Mouse (Mus musculus) MEL (cell line): ENCODE data around the gene Ldlrap1. TPM values are rescaled to one million over a fixed set of nuclear protein-coding genes. Genes with fewer than 3 reads are reported as not detected.

Source experiments
- DNase-seq: peaks from one replicate; pipeline ENCODE4 v3.0.0; 2011; ENCODE audit warnings: low read depth, low spot score
- H3K27ac ChIP-seq: 2 replicates; pipeline ENCODE4 v1.5.1; 2012; ENCODE audit warnings: low read depth, mild to moderate bottlenecking, control low read depth, low read length, moderate library complexity; ENCODE audit not compliant: control insufficient read depth
- H3K27me3 ChIP-seq, 2 experiments: fragments of 150-350 bp in 1 of 2; sonication (generic) in 1 of 2; 2 replicates each; pipeline ENCODE4 v1.6.1; 2012; ENCODE audit warnings: low read length in 2 of 2, mild to moderate bottlenecking in 2 of 2, improper control_type of control experiment in 1 of 2, moderate library complexity in 1 of 2; ENCODE audit not compliant: insufficient read depth in 2 of 2, control insufficient read depth in 1 of 2
- H3K36me3 ChIP-seq, 2 experiments: 2 replicates each; pipeline ENCODE4 v1.6.1; 2012 to 2014; ENCODE audit warnings: low read length in 2 of 2, improper control_type of control experiment in 1 of 2, inconsistent platforms in 1 of 2, mild to moderate bottlenecking in 1 of 2; ENCODE audit not compliant: insufficient read depth in 2 of 2, control insufficient read depth in 1 of 2
- H3K4me1 ChIP-seq, 2 experiments: fragments of 150-350 bp in 1 of 2; sonication (generic) in 1 of 2; 2 replicates each; pipeline ENCODE4 v1.6.1; 2012; ENCODE audit warnings: low read length in 2 of 2, improper control_type of control experiment in 1 of 2, mild to moderate bottlenecking in 1 of 2; ENCODE audit not compliant: insufficient read depth in 2 of 2, control insufficient read depth in 1 of 2
- H3K4me3 ChIP-seq, 2 experiments: fragments of 150-350 bp in 1 of 2; sonication (generic) in 1 of 2; 2 replicates each; pipeline ENCODE4 v1.5.1; 2012; ENCODE audit warnings: low read depth in 2 of 2, low read length in 2 of 2, mild to moderate bottlenecking in 2 of 2, moderate library complexity in 2 of 2, control low read depth in 1 of 2, improper control_type of control experiment in 1 of 2; ENCODE audit not compliant: control insufficient read depth in 1 of 2, insufficient read depth in 1 of 2
- H3K79me2 ChIP-seq: 2 replicates; pipeline ENCODE4 v1.6.1; 2012; ENCODE audit warnings: mild to moderate bottlenecking, low read length, moderate library complexity; ENCODE audit not compliant: control insufficient read depth, poor library complexity, insufficient read depth
- H3K9ac ChIP-seq: 2 replicates; pipeline ENCODE4 v1.6.1; 2012; ENCODE audit warnings: low read depth, mild to moderate bottlenecking, control low read depth, low read length, moderate library complexity; ENCODE audit not compliant: control insufficient read depth, poor library complexity, severe bottlenecking
- H3K9me3 ChIP-seq: fragments of 150-350 bp; sonication (generic); replicated peaks from 2 replicates; pipeline ENCODE4 v1.6.1; 2012; ENCODE audit warnings: mild to moderate bottlenecking, low read length, improper control_type of control experiment, moderate library complexity; ENCODE audit not compliant: insufficient read depth
- BHLHE40 ChIP-seq: IDR thresholded peaks from 2 replicates; pipeline ENCODE4 v1.6.1; 2012; ENCODE audit warnings: low read depth, mild to moderate bottlenecking, inconsistent platforms, low read length, improper control_type of control experiment, borderline replicate concordance
- CHD1 ChIP-seq: IDR thresholded peaks from 2 replicates; pipeline ENCODE4 v1.6.1; 2012; ENCODE audit warnings: low read depth, mild to moderate bottlenecking, inconsistent platforms, low read length, improper control_type of control experiment
- CTCF ChIP-seq, 3 experiments: IDR thresholded peaks in 2 of 3; conservative IDR thresholded peaks in 1 of 3; 2 replicates each; pipeline ENCODE4 v1.5.1; 2011 to 2012; ENCODE audit warnings: low read length in 3 of 3, low read depth in 2 of 3, mild to moderate bottlenecking in 2 of 3, improper control_type of control experiment in 1 of 3, inconsistent platforms in 1 of 3, mixed read lengths in 1 of 3, moderate library complexity in 1 of 3; ENCODE audit not compliant: control insufficient read depth in 1 of 3, insufficient read depth in 1 of 3, poor library complexity in 1 of 3, severe bottlenecking in 1 of 3
- EP300 ChIP-seq, 2 experiments: IDR thresholded peaks; 2 replicates each; pipeline ENCODE4 v1.6.1; 2011; ENCODE audit warnings: improper control_type of control experiment in 2 of 2, low read length in 2 of 2, low read depth in 1 of 2, mild to moderate bottlenecking in 1 of 2
- JUND ChIP-seq: IDR thresholded peaks from 2 replicates; pipeline ENCODE4 v1.6.1; 2011; ENCODE audit warnings: low read depth, mild to moderate bottlenecking, improper control_type of control experiment, low read length
- KAT2A ChIP-seq: conservative IDR thresholded peaks from 2 replicates; pipeline ENCODE4 v1.6.1; 2012; ENCODE audit warnings: low read depth, low read length, improper control_type of control experiment, inconsistent platforms
- MAFK ChIP-seq: IDR thresholded peaks from 2 replicates; pipeline ENCODE4 v1.6.1; 2011; ENCODE audit warnings: low read depth, mild to moderate bottlenecking, low read length, improper control_type of control experiment, borderline replicate concordance
- MAX ChIP-seq: IDR thresholded peaks from 2 replicates; pipeline ENCODE4 v1.6.1; 2011; ENCODE audit warnings: low read length, improper control_type of control experiment
- MEF2A ChIP-seq: IDR thresholded peaks from 2 replicates; pipeline ENCODE4 v1.6.1; 2014; ENCODE audit warnings: low read depth, mild to moderate bottlenecking, inconsistent platforms, low read length, improper control_type of control experiment; ENCODE audit not compliant: poor library complexity, insufficient replicate concordance, severe bottlenecking; ENCODE audit errors: extremely low read depth
- MYC ChIP-seq: IDR thresholded peaks from 2 replicates; pipeline ENCODE4 v1.6.1; 2011; ENCODE audit warnings: low read depth, mild to moderate bottlenecking, low read length, improper control_type of control experiment, moderate library complexity
- POLR2AphosphoS2 ChIP-seq: IDR thresholded peaks from 2 replicates; pipeline ENCODE4 v1.6.1; 2011; ENCODE audit warnings: low read length, improper control_type of control experiment
- POLR2AphosphoS5 ChIP-seq: IDR thresholded peaks from 2 replicates; pipeline ENCODE4 v1.6.1; 2012; ENCODE audit warnings: low read depth, borderline replicate concordance, mild to moderate bottlenecking, inconsistent platforms, low read length, moderate library complexity, mixed read lengths
- RAD21 ChIP-seq: IDR thresholded peaks from 2 replicates; pipeline ENCODE4 v1.6.1; 2011; ENCODE audit warnings: mild to moderate bottlenecking, low read depth, low read length, improper control_type of control experiment
- TAL1 ChIP-seq: IDR thresholded peaks from 2 replicates; pipeline ENCODE4 v1.6.1; 2012; ENCODE audit warnings: mild to moderate bottlenecking, inconsistent platforms, low read length, moderate library complexity, mixed read lengths
- UBTF ChIP-seq: IDR thresholded peaks from 2 replicates; pipeline ENCODE4 v1.6.1; 2012; ENCODE audit warnings: low read depth, mild to moderate bottlenecking, inconsistent platforms, low read length, improper control_type of control experiment, moderate library complexity, borderline replicate concordance; ENCODE audit not compliant: insufficient read depth
- USF2 ChIP-seq, 2 experiments: IDR thresholded peaks; 2 replicates each; pipeline ENCODE4 v1.6.1; 2011 to 2012; ENCODE audit warnings: improper control_type of control experiment in 2 of 2, low read length in 2 of 2, borderline replicate concordance in 1 of 2, inconsistent platforms in 1 of 2, low read depth in 1 of 2, mild to moderate bottlenecking in 1 of 2; ENCODE audit not compliant: insufficient read depth in 1 of 2
- ZKSCAN1 ChIP-seq: IDR thresholded peaks from 2 replicates; pipeline ENCODE4 v1.6.1; 2012; ENCODE audit warnings: low read depth, mild to moderate bottlenecking, inconsistent platforms, low read length, improper control_type of control experiment, moderate library complexity
- ZNF384 ChIP-seq: IDR thresholded peaks from 2 replicates; pipeline ENCODE4 v1.6.1; 2012; ENCODE audit warnings: low read depth, mild to moderate bottlenecking, inconsistent platforms, low read length, improper control_type of control experiment
- polyA plus RNA-seq, 2 experiments: library from polyadenylated mRNA; stranded (reverse) in 1 of 2; unstranded in 1 of 2; fragments of >175 nt in 1 of 2; fragments of >200 nt in 1 of 2; gene quantifications; 2 replicates each; pipeline versions ENCODE4 v1.2.1 to v1.2.4; 2012; ENCODE audit warnings: low replicate concordance in 2 of 2, low read depth in 1 of 2; ENCODE audit not compliant: insufficient read length in 2 of 2, insufficient read depth in 1 of 2, missing spikeins in 1 of 2
- total RNA-seq: library from RNA; depleted of rRNA; stranded (reverse); fragments of 300-350 nt; gene quantifications from 2 replicates; pipeline ENCODE4 v1.2.3, GENCODE M21; 2012

The Ldlrap1 gene
- total and polyA plus RNA-seq, 3 experiments, result 23.7 to 24.8 TPM; not detected in 1

DNA sequence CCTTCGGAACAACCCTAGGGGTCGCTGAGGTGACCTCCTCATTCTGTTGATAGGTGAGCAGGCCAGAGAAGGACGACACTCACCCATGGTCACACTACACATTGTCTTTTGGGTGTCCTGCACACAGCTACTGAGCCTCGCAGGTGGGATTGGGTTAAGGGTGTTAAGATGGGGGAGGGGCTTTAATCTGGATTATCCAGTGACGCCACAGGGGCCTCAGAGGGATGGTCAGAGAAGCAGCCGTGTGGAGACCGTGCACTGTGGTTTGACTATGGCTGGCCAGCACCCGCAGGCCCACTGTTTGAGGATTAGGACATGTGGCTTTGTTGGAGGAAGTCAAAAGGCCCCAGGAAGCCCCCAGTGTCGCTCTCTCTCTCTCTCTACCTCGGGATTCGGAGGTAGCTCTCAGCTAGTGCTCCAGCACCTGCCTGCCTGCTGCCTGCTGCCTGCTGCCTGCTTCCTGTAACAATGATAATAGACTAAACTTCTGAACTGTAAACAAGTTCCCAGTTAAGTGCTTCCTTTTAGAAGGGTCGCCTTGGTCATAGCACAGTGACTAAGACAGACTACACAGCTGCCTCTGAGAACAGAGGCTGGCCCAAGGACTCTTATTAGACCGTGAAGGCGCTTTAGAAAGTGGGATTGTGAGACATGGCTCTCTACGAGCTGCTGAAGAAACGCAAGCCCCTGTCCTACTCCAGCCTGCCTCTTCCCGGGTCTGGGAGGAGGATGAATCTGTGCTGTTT lies 14.1 kb downstream of the Ldlrap1 start:
- peaks cover 2 to 10% of the 10 kb centered on the region in 2 experiments; a peak in 3 of 4 replicates for H3K4me1 ChIP-seq
- H3K79me2 ChIP-seq, result peaks cover 1% of the 10 kb centered on the region; the same call in 1 of the 2 replicates
- no peaks in the 10 kb centered on the region for H3K27me3 ChIP-seq
- no peak overlapping the region for H3K4me3 ChIP-seq
- peaks cover 1 to 3% of the 10 kb centered on the region in 2 experiments; a peak in 3 of 4 replicates for H3K36me3 ChIP-seq
- no peak overlapping the region for H3K27ac ChIP-seq
- H3K9me3 ChIP-seq, result no peaks in the 10 kb centered on the region
- no peak for DNase-seq
- H3K9ac ChIP-seq, result no peak overlapping the region
- TF ChIP-seq MYC, result no peak
- TF ChIP-seq MEF2A, result no peak
- TF ChIP-seq TAL1, result no peak
- no peak for TF ChIP-seq ZNF384
- no peak for TF ChIP-seq MAFK
- no peak for TF ChIP-seq POLR2AphosphoS2
- no peak for TF ChIP-seq ZKSCAN1
- no peak for TF ChIP-seq KAT2A
- TF ChIP-seq BHLHE40, result no peak
- TF ChIP-seq CHD1, result no peak
- TF ChIP-seq EP300 (IDR thresholded peaks at IDR 0.05; ENCODE audit: low read depth in 1 of 2, low read length in 2 of 2), result no peak
- no peak for TF ChIP-seq JUND
- no peak for TF ChIP-seq MAX

DNA sequence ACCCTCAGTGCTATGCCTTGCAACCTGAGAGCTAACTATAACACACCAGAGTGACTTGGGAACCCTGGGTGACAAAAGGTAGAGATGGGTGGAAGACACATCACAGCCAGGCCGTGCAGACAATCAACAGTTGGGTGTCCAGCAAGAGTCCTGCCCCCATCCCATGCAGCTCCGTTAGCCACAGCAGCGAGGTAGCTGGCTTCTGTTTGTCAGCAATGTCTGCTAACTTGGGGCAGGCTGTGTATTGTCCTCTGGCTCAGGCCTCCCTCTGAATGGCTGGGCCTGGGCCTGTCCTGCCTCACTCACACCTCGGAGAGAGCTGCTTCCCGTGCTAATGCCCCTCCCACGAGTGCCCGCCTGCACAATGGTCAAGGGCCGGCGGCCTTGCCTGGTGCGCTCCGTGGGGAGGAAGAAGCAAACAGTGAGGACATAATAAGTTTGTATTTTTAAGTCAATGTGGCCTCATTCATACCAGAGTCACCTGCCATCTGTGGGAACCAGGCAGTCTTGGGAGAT lies 14.9 kb downstream of the Ldlrap1 start:
- peaks cover 2 to 9% of the 10 kb centered on the region in 2 experiments; a peak in 3 of 4 replicates for H3K4me1 ChIP-seq
- H3K36me3 ChIP-seq, result peaks cover 3 to 4% of the 10 kb centered on the region in 2 experiments; a peak in 2 of 4 replicates
- no peaks in the 10 kb centered on the region for H3K9me3 ChIP-seq
- no peak overlapping the region for H3K4me3 ChIP-seq
- no peak for TF ChIP-seq RAD21
- no peak for TF ChIP-seq ZKSCAN1
- no peak for TF ChIP-seq CTCF (IDR thresholded peaks at IDR 0.05 in 2 of 3, conservative IDR thresholded peaks at IDR 0.05 in 1 of 3; ENCODE audit: control insufficient read depth in 1 of 3, insufficient read depth in 1 of 3, low read depth in 2 of 3, low read length in 3 of 3, poor library complexity in 1 of 3, severe bottlenecking in 1 of 3)
- no peak for TF ChIP-seq UBTF
- TF ChIP-seq USF2 (IDR thresholded peaks at IDR 0.05; ENCODE audit: borderline replicate concordance in 1 of 2, insufficient read depth in 1 of 2, low read depth in 1 of 2, low read length in 2 of 2), result no peak
- no peak for TF ChIP-seq POLR2AphosphoS5
- no peaks in the 10 kb centered on the region for H3K79me2 ChIP-seq
- H3K27ac ChIP-seq, result no peak overlapping the region
- no peak overlapping the region for H3K9ac ChIP-seq
- DNase-seq, result no peak
- no peaks in the 10 kb centered on the region for H3K27me3 ChIP-seq
